Mouse (Mus musculus) heart, embryonic 13.5 days (tissue): ENCODE measurements around the gene Clmp. TPM values are rescaled to one million over a fixed set of nuclear protein-coding genes. Genes with fewer than 3 reads are reported as not detected.

Experiments
- ATAC-seq: fragments of 200-750 bp; cut with Nextera tagmentation; 2 replicates; pipeline ENCODE4 v1.8.0; 2017; ENCODE audit warnings: moderate TSS enrichment; ENCODE audit not compliant: insufficient number of reproducible peaks, low FRiP score, low TSS enrichment; ENCODE audit errors: extremely low read depth
- H3K27ac ChIP-seq: fragments of 300-500 bp; sonication (generic); replicated peaks from 2 replicates; pipeline ENCODE4 v1.5.1; 2015; ENCODE audit warnings: moderate library complexity, mild to moderate bottlenecking, inconsistent platforms
- H3K27me3 ChIP-seq: fragments of 300-500 bp; sonication (generic); replicated peaks from 2 replicates; pipeline ENCODE4 v1.6.1; 2015; ENCODE audit warnings: mild to moderate bottlenecking, inconsistent platforms
- H3K36me3 ChIP-seq: fragments of 300-500 bp; sonication (generic); 2 replicates; pipeline ENCODE4 v1.6.1; 2015; ENCODE audit warnings: mild to moderate bottlenecking, inconsistent platforms
- H3K4me1 ChIP-seq: fragments of 300-500 bp; sonication (generic); 2 replicates; pipeline ENCODE4 v1.6.1; 2015; ENCODE audit warnings: inconsistent platforms
- H3K4me2 ChIP-seq: fragments of 300-500 bp; sonication (generic); 2 replicates; pipeline ENCODE4 v1.6.1; 2015; ENCODE audit warnings: inconsistent platforms, mild to moderate bottlenecking, moderate library complexity
- H3K4me3 ChIP-seq: fragments of 300-500 bp; sonication (generic); 2 replicates; pipeline ENCODE4 v1.5.1; 2015; ENCODE audit warnings: moderate library complexity, mild to moderate bottlenecking, inconsistent platforms
- H3K9ac ChIP-seq: fragments of 300-500 bp; sonication (generic); 2 replicates; pipeline ENCODE4 v1.6.1; 2015; ENCODE audit warnings: inconsistent platforms, mild to moderate bottlenecking, moderate library complexity
- H3K9me3 ChIP-seq: fragments of 300-500 bp; sonication (generic); 2 replicates; pipeline ENCODE4 v1.6.1; 2016; ENCODE audit warnings: inconsistent platforms
- WGBS: fragments of 180-500 bp; shearing (Covaris S2); methylation state at CpG from one replicate; pipeline ENCODE4 v1.1.7; 2015; ENCODE audit warnings: mixed read lengths; 5-methylcytosine and 5-hydroxymethylcytosine counted together
- polyA plus RNA-seq: library from polyadenylated mRNA; unstranded; fragments of >200 nt; fragmentation: Nextera tagmentation; extraction: Ambion mirVana; gene quantifications from 2 replicates; pipeline ENCODE4 v1.2.1, GENCODE M21; 2015

Clmp gene
- polyA plus RNA-seq, 1 experiment from 2014 or later: 9.4 TPM

DNA sequence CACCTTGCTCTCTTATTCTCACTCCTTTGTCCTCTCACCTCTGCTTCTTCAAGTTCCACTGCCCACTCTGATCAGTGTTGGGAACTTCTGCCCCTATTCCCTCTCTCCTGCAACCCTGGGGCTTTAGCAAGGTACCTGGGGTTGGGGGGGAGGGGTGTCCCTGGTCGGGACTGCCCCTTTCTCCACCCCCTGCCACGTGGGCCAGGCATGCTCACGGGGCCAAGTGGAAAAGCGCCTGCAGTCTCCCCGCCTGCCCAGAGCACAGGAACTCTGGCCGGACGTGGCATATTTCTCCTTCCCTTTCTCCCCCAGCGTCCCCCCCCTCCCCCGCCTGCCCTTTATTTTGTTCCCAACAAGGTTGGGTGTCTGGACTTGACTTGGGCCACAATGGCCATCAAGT lies 33.0 kb upstream of the Clmp start:
- ATAC-seq: no peak
- WGBS: 26% methylated on average over 9 of the region's 9 CpGs
- Histone ChIP-seq H3K36me3 (no peaks in the 10 kb centered on the region), H3K4me3 (no peak overlapping the region), H3K27me3 (no peaks in the 10 kb centered on the region), H3K4me1 (peaks cover 6% of the 10 kb centered on the region; the same call in 1 of the 2 replicates), H3K9ac (no peak overlapping the region), H3K27ac (no peak overlapping the region), H3K4me2 (no peak overlapping the region), H3K9me3 (no peaks in the 10 kb centered on the region)

DNA sequence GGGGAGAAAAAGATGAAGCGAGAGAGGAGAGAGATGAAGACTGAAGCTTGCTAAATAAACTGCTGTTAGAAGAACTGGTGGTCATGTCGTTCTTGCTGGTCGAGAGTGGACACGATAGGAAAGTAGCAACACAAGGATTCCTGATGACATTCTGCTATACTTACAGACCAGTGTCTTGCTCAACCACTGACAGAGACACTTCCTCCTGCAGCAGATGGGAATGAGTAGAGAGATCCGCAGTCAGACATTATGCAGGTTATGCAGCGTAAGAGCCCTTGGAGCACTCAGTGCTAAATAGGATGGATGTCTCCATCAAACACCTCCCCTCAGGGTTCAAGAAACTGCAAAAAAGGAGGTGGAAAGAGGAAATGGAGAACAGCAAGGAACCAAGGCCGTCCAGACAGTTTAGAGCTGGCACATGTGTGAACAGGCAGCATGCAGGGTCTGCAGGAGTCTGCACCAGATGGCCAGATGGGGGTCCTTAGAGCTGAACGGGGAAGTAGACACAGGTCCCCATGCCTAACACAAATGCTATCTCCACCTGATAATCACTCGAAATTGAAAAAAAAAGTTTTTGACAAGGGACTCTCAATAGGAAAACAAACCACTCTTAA lies 19.5 kb upstream of the Clmp start:
- no peak for ATAC-seq
- Histone ChIP-seq H3K27me3 (no peaks in the 10 kb centered on the region), H3K4me1 (peaks cover 1% of the 10 kb centered on the region; the same call in 1 of the 2 replicates), H3K4me2 (no peak overlapping the region), H3K4me3 (no peak overlapping the region), H3K9me3 (0 out of 2 replicates have a peak, but pooled peaks cover 4% of the 10 kb centered on the region), H3K27ac (no peak overlapping the region), H3K9ac (no peak overlapping the region), H3K36me3 (no peaks in the 10 kb centered on the region)
- WGBS: 63% methylated on average over 9 of the region's 9 CpGs

DNA sequence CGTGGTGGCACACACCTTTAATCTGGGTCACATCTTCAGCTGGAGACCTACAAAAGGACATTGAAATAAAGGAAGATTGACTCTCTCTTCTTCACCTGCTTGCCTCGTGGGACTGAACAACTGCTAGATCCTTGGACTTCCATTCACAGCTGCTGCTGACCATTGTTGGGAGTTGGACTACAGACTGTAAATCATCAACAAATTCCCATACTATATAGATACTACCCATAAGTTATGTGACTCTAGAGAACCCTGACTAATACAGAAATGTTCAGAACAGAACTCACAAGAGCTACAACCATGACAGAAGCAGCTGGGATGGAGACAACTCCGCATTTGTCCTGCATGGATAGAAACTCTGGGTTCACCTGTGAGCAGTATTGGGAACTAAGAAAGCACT lies 15.4 kb upstream of the Clmp start, which contains the start of gene Gm21915:
Gene Gm21915 (plus strand): TSS at position 301 of the 400 bp plus-strand sequence.
- Histone ChIP-seq H3K9me3 (no peaks in the 10 kb centered on the region), H3K36me3 (no peaks in the 10 kb centered on the region), H3K4me2 (no peak within 1 kb of the TSS), H3K4me1 (peaks cover 16% of the 10 kb centered on the region; the same call in 1 of the 2 replicates), H3K27me3 (no peaks in the 10 kb centered on the region), H3K9ac (no peak within 1 kb of the TSS), H3K4me3 (no peak within 1 kb of the TSS), H3K27ac (no peak within 1 kb of the TSS)
- 80% methylated on average over 3 of the region's 3 CpGs for WGBS
- ATAC-seq: no peak

- WGBS: 37% methylated on average over 4 of the region's 4 CpGs
- Histone ChIP-seq H3K9ac (no peak overlapping the region), H3K4me2 (no peak overlapping the region), H3K36me3 (no peaks in the 10 kb centered on the region), H3K27me3 (no peaks in the 10 kb centered on the region), H3K9me3 (no peaks in the 10 kb centered on the region), H3K27ac (no peak overlapping the region), H3K4me1 (peaks cover 27% of the 10 kb centered on the region), H3K4me3 (no peak overlapping the region)
- no peak for ATAC-seq
Measured at GRCm38 (mm10) chr9:40671323-40671930, 14.3 kb upstream of the Clmp start.

GRCm38 (mm10) chr9:40675203-40675958 lies 10.4 kb upstream of the Clmp start:
- Histone ChIP-seq H3K4me3 (no peak overlapping the region), H3K27me3 (no peaks in the 10 kb centered on the region), H3K4me1 (peaks cover 27% of the 10 kb centered on the region), H3K27ac (peak overlapping the region; percentile 48), H3K9me3 (no peaks in the 10 kb centered on the region), H3K36me3 (no peaks in the 10 kb centered on the region), H3K4me2 (peak overlapping the region; percentile 8), H3K9ac (no peak overlapping the region)
- WGBS: 49% methylated on average over 12 of the region's 12 CpGs
- 0 out of 2 replicates have a peak, but pooled peaks have one; percentile 42 for ATAC-seq

- H3K9ac ChIP-seq: no peak overlapping the region
- H3K4me3 ChIP-seq: no peak overlapping the region
- ATAC-seq: no peak
- WGBS: 73% methylated on average over 4 of the region's 4 CpGs
- H3K27me3 ChIP-seq: peaks cover 12% of the 10 kb centered on the region; the same call in 1 of the 2 replicates
- no peaks in the 10 kb centered on the region for H3K36me3 ChIP-seq
- H3K9me3 ChIP-seq: no peaks in the 10 kb centered on the region
- no peak overlapping the region for H3K27ac ChIP-seq
- H3K4me1 ChIP-seq: peaks cover 19% of the 10 kb centered on the region
- no peak overlapping the region for H3K4me2 ChIP-seq
Measured at GRCm38 (mm10) chr9:40678653-40679052, 7.1 kb upstream of the Clmp start.

DNA sequence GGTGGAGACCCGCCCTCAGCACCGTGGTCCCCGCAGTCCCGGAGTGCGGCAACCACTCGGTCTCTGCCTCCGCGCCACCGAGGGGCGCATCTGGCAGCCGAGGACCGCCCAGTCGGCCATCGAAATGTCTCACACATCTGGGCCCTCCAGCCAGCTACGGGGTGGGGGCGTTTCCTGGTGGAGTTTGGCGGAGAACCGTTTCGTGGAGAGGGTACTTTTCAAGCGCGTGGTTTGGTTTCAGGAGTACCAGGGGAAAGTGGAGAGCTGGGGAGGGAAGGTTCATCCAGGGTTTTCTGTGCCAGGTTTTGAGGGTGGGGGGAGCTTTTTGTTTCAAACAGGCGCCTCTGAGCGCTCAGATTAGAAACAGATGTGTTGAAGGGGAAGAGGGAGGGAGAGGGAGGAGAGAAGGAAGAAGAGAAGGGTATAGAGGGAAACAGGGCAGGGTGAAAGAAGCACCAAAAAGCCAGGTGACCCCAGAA lies 698 bp downstream of the Clmp start:
- under 1% methylated on average over 23 of the region's 23 CpGs for WGBS
- Histone ChIP-seq H3K4me3 (peak overlapping the region; percentile 77), H3K9ac (peak overlapping the region; percentile 88), H3K9me3 (no peaks in the 10 kb centered on the region), H3K27me3 (peaks cover 44% of the 10 kb centered on the region), H3K4me2 (peak overlapping the region; percentile 98), H3K36me3 (no peaks in the 10 kb centered on the region), H3K27ac (peak overlapping the region; percentile 91), H3K4me1 (peaks cover 5% of the 10 kb centered on the region; the same call in 1 of the 2 replicates)
- ATAC-seq: no peak

DNA sequence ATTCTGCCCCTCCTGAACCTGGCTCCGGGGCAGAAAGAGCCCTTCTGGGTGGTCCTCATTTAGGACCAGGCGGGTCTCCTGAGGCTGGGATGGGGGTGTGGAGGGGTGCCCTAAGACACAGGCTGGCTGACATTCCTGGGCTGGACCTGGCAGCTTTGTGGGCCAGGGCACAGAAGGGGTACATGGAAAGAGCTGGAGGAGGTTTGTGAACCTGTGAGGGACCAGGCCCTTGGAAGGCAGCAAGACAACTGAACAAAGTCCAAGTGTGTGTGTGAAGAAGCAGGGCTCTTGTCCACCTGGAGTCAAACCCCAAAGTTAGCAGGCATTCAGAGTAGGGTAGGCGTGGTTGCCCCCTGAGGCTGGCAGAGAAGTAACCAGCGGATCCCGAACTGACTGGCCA lies 1.3 kb downstream of the Clmp start:
- H3K9me3 ChIP-seq: no peaks in the 10 kb centered on the region
- H3K36me3 ChIP-seq: no peaks in the 10 kb centered on the region
- H3K4me2 ChIP-seq: peak overlapping the region; percentile 98
- H3K27ac ChIP-seq: peak overlapping the region; percentile 91
- WGBS: 49% methylated on average over 5 of the region's 5 CpGs
- H3K9ac ChIP-seq: peak overlapping the region; percentile 88
- ATAC-seq: no peak
- peak overlapping the region; percentile 77 for H3K4me3 ChIP-seq
- peaks cover 40% of the 10 kb centered on the region for H3K27me3 ChIP-seq
- H3K4me1 ChIP-seq: peaks cover 6% of the 10 kb centered on the region

- H3K4me1 ChIP-seq: peaks cover 11% of the 10 kb centered on the region
- H3K27ac ChIP-seq: peak overlapping the region; percentile 91
- peaks cover 40% of the 10 kb centered on the region for H3K27me3 ChIP-seq
- peak overlapping the region; percentile 98 for H3K4me2 ChIP-seq
- no peaks in the 10 kb centered on the region for H3K36me3 ChIP-seq
- no peaks in the 10 kb centered on the region for H3K9me3 ChIP-seq
- WGBS: 36% methylated on average over 3 of the region's 3 CpGs
- no peak for ATAC-seq
- peak overlapping the region; percentile 77 for H3K4me3 ChIP-seq
- peak overlapping the region; percentile 88; the same call in 1 of the 2 replicates for H3K9ac ChIP-seq
Measured at GRCm38 (mm10) chr9:40687553-40687952, 1.8 kb downstream of the Clmp start.

DNA sequence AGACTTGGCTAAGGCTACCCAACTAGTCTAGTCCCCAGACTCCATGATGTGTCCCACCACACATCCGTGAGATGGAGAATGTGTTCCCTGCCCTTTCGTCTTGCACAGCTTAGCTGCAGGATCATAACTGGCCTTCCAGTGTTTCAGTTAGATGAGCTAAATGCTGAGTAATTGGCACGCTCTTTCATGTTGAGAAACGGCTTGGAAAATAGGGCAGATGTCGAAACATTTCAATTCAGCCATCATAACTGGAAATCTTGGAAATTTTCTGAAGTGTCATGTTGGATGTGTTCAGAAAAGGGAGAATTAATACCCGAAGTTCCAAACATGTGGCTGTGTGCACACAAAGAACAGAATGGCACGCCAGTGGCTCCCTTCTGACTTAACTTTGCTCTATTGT lies 4.7 kb downstream of the Clmp start:
- 77% methylated on average over 7 of the region's 7 CpGs for WGBS

GRCm38 (mm10) chr9:40693026-40693425 lies 7.3 kb downstream of the Clmp start:
- Histone ChIP-seq H3K36me3 (no peaks in the 10 kb centered on the region), H3K9ac (no peak overlapping the region), H3K27me3 (peaks cover under 1% of the 10 kb centered on the region; the same call in 1 of the 2 replicates), H3K4me1 (peaks cover 26% of the 10 kb centered on the region), H3K4me3 (no peak overlapping the region), H3K9me3 (no peaks in the 10 kb centered on the region), H3K4me2 (peak overlapping the region; percentile 18), H3K27ac (peak overlapping the region; percentile 76)
- ATAC-seq: no peak
- 26% methylated on average over 3 of the region's 3 CpGs for WGBS

More for the DNA sequence above, 4.7 kb downstream of the Clmp start:
- Histone ChIP-seq H3K9ac (no peak overlapping the region), H3K36me3 (no peaks in the 10 kb centered on the region), H3K27me3 (peaks cover 26% of the 10 kb centered on the region), H3K4me1 (peaks cover 31% of the 10 kb centered on the region), H3K4me3 (no peak overlapping the region), H3K9me3 (no peaks in the 10 kb centered on the region), H3K4me2 (no peak overlapping the region), H3K27ac (no peak overlapping the region)
- no peak for ATAC-seq
